Mouse (Mus musculus): ENCODE measurements around the gene Ccdc157.
"Not testable (repeated sequence)": the region's sequence is repeated elsewhere in the genome, so short reads cannot be mapped to it uniquely, and the experiment has no call there.

Ccdc157 gene

GRCm38 (mm10) chr11:4182061-4182460 is 22.0 kb upstream of the Ccdc157 start:
- no peak for DNase-seq

GRCm38 (mm10) chr11:4177716-4178115 is 17.6 kb upstream of the Ccdc157 start:
- DNase-seq = no peak

GRCm38 (mm10) chr11:4174586-4174985 is 14.5 kb upstream of the Ccdc157 start:
- no peak for DNase-seq

- no peak for DNase-seq
Measured at GRCm38 (mm10) chr11:4166467-4167090, 6.5 kb upstream of the Ccdc157 start.

- DNase-seq = no peak
Measured at GRCm38 (mm10) chr11:4164701-4165100, 4.6 kb upstream of the Ccdc157 start.

- no peak for DNase-seq
Measured at GRCm38 (mm10) chr11:4160758-4161480, 826 bp upstream of the Ccdc157 start.

GRCm38 (mm10) chr11:4158676-4159075 is 1.4 kb downstream of the Ccdc157 start:
- no peak for DNase-seq

- no peak for DNase-seq
Measured at GRCm38 (mm10) chr11:4155641-4156040, 4.5 kb downstream of the Ccdc157 start.

- no peak for DNase-seq
Measured at GRCm38 (mm10) chr11:4153694-4154093, 6.4 kb downstream of the Ccdc157 start.

GRCm38 (mm10) chr11:4149886-4150285 is 10.2 kb downstream of the Ccdc157 start:
- DNase-seq = no peak

GRCm38 (mm10) chr11:4148536-4149156 is 11.4 kb downstream of the Ccdc157 start:
- no peak for DNase-seq

GRCm38 (mm10) chr11:4148120-4148519 is 12.0 kb downstream of the Ccdc157 start:
- no peak for DNase-seq

GRCm38 (mm10) chr11:4147098-4147497 is 13.0 kb downstream of the Ccdc157 start:
- no peak for DNase-seq

GRCm38 (mm10) chr11:4146381-4146780 is 13.7 kb downstream of the Ccdc157 start:
- no peak for DNase-seq

GRCm38 (mm10) chr11:4143281-4144062 is 16.6 kb downstream of the Ccdc157 start:
- DNase-seq = no peak

- DNase-seq = no peak
Measured at GRCm38 (mm10) chr11:4142352-4142751, 17.7 kb downstream of the Ccdc157 start.

- DNase-seq = no peak
Measured at GRCm38 (mm10) chr11:4141505-4141904, 18.6 kb downstream of the Ccdc157 start.

GRCm38 (mm10) chr11:4138964-4139363 is 21.1 kb downstream of the Ccdc157 start:
- DNase-seq = no peak

GRCm38 (mm10) chr11:4134986-4135935 is 24.8 kb downstream of the Ccdc157 start, which contains the start of gene Rnf215:
Gene Rnf215, plus strand, starts transcription at chr11:4135202.
- DNase-seq = peak; percentile 87

GRCm38 (mm10) chr11:4134400-4134799 is 25.7 kb downstream of the Ccdc157 start:
- DNase-seq = peak; percentile 32

- peak; percentile 36 for DNase-seq
Measured at GRCm38 (mm10) chr11:4133450-4133849, 26.6 kb downstream of the Ccdc157 start.

GRCm38 (mm10) chr11:4128461-4128860 is 31.6 kb downstream of the Ccdc157 start:
- not testable (repeated sequence) for DNase-seq

All from cerebellum, adult 9-10 months (tissue).